Comparison of ENCODE assay signal across 8 mouse cellular contexts in genomic region chr3:88364337-88364736, GRCm38 (mm10). TPM values are rescaled to one million over a fixed set of nuclear protein-coding genes. Genes with fewer than 3 reads are reported as not detected.
DNase-seq lines count a peak whose midpoint lies in the region; ATAC-seq and TF ChIP-seq lines count a peak whose summit lies in the region.

Gene Paqr6 (plus strand): TSS chr3:88364584.

- peaks cover 21% of the 10 kb centered on the region for H3K27me3 ChIP-seq in intestine, postnatal 0 days (replicated peaks; ENCODE audit: control insufficient read depth, insufficient read depth, low read length)
- H3K27me3 ChIP-seq in liver, embryonic 11.5 days (replicated peaks; ENCODE audit: control insufficient read depth, insufficient read depth, low read length): peaks cover 21% of the 10 kb centered on the region

- H3K9me3 ChIP-seq in intestine, postnatal 0 days (ENCODE audit: control insufficient read depth): no peaks in the 10 kb centered on the region
- no peaks in the 10 kb centered on the region for H3K9me3 ChIP-seq in liver, embryonic 11.5 days (ENCODE audit: control insufficient read depth, low read length)

- no peaks in the 10 kb centered on the region for H3K4me1 ChIP-seq in intestine, postnatal 0 days (replicated peaks; ENCODE audit: control insufficient read depth, insufficient read depth, low read length)
- peaks cover 36% of the 10 kb centered on the region for H3K4me1 ChIP-seq in liver, embryonic 11.5 days (replicated peaks; ENCODE audit: control insufficient read depth, insufficient read depth, low read length)

- ATAC-seq in intestine, postnatal 0 days: no peak
- peak; percentile 55; the same call in 1 of the 2 replicates for ATAC-seq in liver, embryonic 11.5 days (replicated peaks; ENCODE audit: low FRiP score)
- no peak for ATAC-seq in inflammation-experienced regulatory T-cells, adult 6 months

- H3K27ac ChIP-seq in intestine, postnatal 0 days (ENCODE audit: low read depth, low read length): no peak within 1 kb of the TSS
- peak within 1 kb of the TSS; percentile 78 for H3K27ac ChIP-seq in liver, embryonic 11.5 days (ENCODE audit: low read depth, low read length)

- peak; percentile 60 to 76 for DNase-seq in adrenal gland, adult (ENCODE audit: inconsistent age in 2 of 2, low spot score in 1 of 2)
- DNase-seq in c-Kit-positive CD71-positive TER-119-negative erythroid progenitor cells, embryonic 14.5 days (ENCODE audit: low read depth): peak; percentile 62
- no peak for DNase-seq in gonadal fat pad, adult 2 months (ENCODE audit: low read depth)
- peak; percentile 62 for DNase-seq in liver, embryonic 11.5 days (ENCODE audit: low spot score)
- DNase-seq in ovary, adult 18-20 months (ENCODE audit: low spot score): peak; percentile 63
- DNase-seq in right cerebral cortex, adult 18-20 months: no peak

- no peak for TF ChIP-seq CTCF in intestine, postnatal 0 days (IDR thresholded peaks at IDR 0.05; ENCODE audit: low read depth)

- H3K36me3 ChIP-seq in intestine, postnatal 0 days (ENCODE audit: control insufficient read depth, insufficient read depth): peaks cover 33% of the 10 kb centered on the region
- H3K36me3 ChIP-seq in liver, embryonic 11.5 days (ENCODE audit: control insufficient read depth, insufficient read depth, low read length): peaks cover 25% of the 10 kb centered on the region

- H3K9ac ChIP-seq in intestine, postnatal 0 days (ENCODE audit: low read depth, low read length): no peak within 1 kb of the TSS
- H3K9ac ChIP-seq in liver, embryonic 11.5 days (ENCODE audit: low read depth, low read length): peak within 1 kb of the TSS; percentile 56

- WGBS in intestine, postnatal 0 days: 6% methylated on average over 16 of the region's 16 CpGs
- WGBS in liver, embryonic 11.5 days: 5% methylated on average over 16 of the region's 16 CpGs

- peak within 1 kb of the TSS; percentile 45 for H3K4me2 ChIP-seq in intestine, postnatal 0 days (replicated peaks; ENCODE audit: low read depth)
- H3K4me2 ChIP-seq in liver, embryonic 11.5 days: peak within 1 kb of the TSS; percentile 60

- H3K4me3 ChIP-seq in intestine, postnatal 0 days (ENCODE audit: low read depth, low read length): 0 out of 2 replicates have a peak within 1 kb of the TSS, but pooled peaks have one; percentile 13
- peak within 1 kb of the TSS; percentile 35 for H3K4me3 ChIP-seq in liver, embryonic 11.5 days (ENCODE audit: low read depth, low read length)

RNA-seq across cellular contexts. Expression of gene Paqr6, which starts in this region (rescaled TPM):
- polyA plus RNA-seq in gonadal fat pad, adult 2 months (2012; rRNA removed): 11.8 and 14.2 TPM in 2 replicates
- 2.3 and 3.3 TPM in 2 replicates for polyA plus RNA-seq in intestine, postnatal 0 days (2015; fragmentation: Nextera tagmentation; extraction: Ambion mirVana)
- 5.6 and 7.0 TPM in 2 replicates for polyA plus RNA-seq in liver, embryonic 11.5 days (2014; fragmentation: Nextera tagmentation; extraction: Ambion mirVana)
- polyA plus RNA-seq in inflammation-experienced regulatory T-cells, adult 6 months (2017; shearing (Covaris generic)): not detected

Comparison
In these comparisons a context has a peak if more than half of its experiments do, and no peak if none do; other contexts are left out.
1. DNase-seq: peak in adrenal gland, adult (2 of 2), c-Kit-positive CD71-positive TER-119-negative erythroid progenitor cells, embryonic 14.5 days (single experiment), liver, embryonic 11.5 days (single experiment) and ovary, adult 18-20 months (single experiment); none in gonadal fat pad, adult 2 months (single experiment) and right cerebral cortex, adult 18-20 months (single experiment).